Mouse (Mus musculus) olfactory bulb, adult 2 months (tissue): ENCODE measurements around the gene Hyal1.

Source experiments
- CTCF ChIP-seq: fragments of 200-500 bp; IDR thresholded peaks from 2 replicates; pipeline ENCODE4 v1.5.1; 2012; ENCODE audit warnings: low read depth, mild to moderate bottlenecking, low read length, moderate library complexity; ENCODE audit not compliant: insufficient read depth
- POLR2A ChIP-seq: fragments of 200-500 bp; IDR thresholded peaks from 2 replicates; pipeline ENCODE4 v1.6.1; 2012; ENCODE audit warnings: mild to moderate bottlenecking, low read depth, low read length, moderate library complexity; ENCODE audit not compliant: insufficient read depth

DNA sequence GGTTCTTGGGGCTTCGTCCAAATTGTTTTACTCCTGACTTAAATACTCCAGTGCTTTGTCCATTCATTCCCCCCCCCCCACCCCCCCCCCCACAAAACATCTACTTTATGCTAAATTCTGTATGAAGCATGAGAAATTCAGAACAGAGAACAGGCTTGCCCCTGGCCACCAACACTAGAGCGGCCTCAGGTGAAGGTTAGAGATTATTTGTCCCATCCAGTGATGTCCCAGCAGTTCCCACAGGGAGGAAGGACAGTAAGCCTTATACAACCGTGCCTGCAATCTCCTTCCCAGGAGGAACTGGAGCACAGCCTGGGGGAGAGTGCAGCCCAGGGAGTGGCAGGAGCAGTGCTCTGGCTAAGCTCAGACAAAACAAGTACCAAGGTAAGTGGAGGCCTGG lies 1.9 kb downstream of the Hyal1 start, which contains the start of gene Naa80:
- TF ChIP-seq CTCF: no peak
- no peak for TF ChIP-seq POLR2A
